Mouse (Mus musculus) layer of hippocampus, adult 18-20 months (tissue): ENCODE data around the gene Zbtb45. TPM values are rescaled to one million over a fixed set of nuclear protein-coding genes. Genes with fewer than 3 reads are reported as not detected.

Experiments used
- DNase-seq, 2 experiments: peaks; one replicate each; pipeline ENCODE4 v3.0.0; 2022; ENCODE audit warnings: low spot score in 2 of 2
- total RNA-seq, 2 experiments: library from RNA; stranded (reverse); gene quantifications; 2 replicates each; pipeline ENCODE4 v1.2.3; 2021

Gene Zbtb45
- total RNA-seq, 2 experiments from 2014 or later = 33.2 to 34.3 TPM

GRCm38 (mm10) chr7:13034148-13034977 lies 24.5 kb upstream of the Zbtb45 start, which contains the start of gene Chmp2a:
TSS of gene Chmp2a (minus strand) at chr7:13034807.
- peak; percentile 98 for DNase-seq

- no peak for DNase-seq
Observed at GRCm38 (mm10) chr7:13033451-13034147, 23.8 kb upstream of the Zbtb45 start.

GRCm38 (mm10) chr7:13032541-13032940 lies 22.7 kb upstream of the Zbtb45 start:
- no peak for DNase-seq

GRCm38 (mm10) chr7:13031983-13032382 lies 22.1 kb upstream of the Zbtb45 start:
- DNase-seq = no peak

- no peak for DNase-seq
Observed at GRCm38 (mm10) chr7:13031069-13031468, 21.2 kb upstream of the Zbtb45 start.

GRCm38 (mm10) chr7:13028986-13029385 lies 19.2 kb upstream of the Zbtb45 start:
- DNase-seq = no peak

DNA sequence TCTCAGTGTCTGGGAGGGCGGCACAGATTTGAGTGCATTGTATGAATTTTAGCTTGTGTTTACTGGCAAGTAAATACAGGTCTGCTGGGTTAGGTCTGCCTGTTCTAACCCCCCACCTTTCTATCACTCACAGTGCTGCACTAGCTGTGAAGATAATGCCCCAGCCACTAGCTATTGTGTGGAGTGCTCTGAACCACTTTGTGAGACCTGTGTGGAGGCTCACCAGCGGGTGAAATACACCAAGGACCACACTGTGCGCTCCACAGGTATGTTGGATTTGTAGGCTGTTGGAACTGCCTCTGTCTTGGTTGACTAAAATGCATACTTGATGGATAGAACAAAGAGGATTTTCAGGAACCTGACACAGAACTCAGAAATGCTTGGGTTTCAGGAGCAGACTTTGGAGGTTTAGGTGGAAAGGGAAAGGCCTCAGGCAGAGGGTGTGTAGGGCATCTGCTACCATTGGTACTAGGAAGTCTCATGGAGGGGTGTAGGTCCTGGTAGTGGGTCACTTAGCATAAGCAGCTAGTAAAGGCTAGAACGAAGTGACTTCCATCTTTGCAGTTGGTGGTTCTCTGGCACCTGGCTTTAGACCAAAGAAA lies 15.8 kb upstream of the Zbtb45 start:
- DNase-seq = no peak

DNA sequence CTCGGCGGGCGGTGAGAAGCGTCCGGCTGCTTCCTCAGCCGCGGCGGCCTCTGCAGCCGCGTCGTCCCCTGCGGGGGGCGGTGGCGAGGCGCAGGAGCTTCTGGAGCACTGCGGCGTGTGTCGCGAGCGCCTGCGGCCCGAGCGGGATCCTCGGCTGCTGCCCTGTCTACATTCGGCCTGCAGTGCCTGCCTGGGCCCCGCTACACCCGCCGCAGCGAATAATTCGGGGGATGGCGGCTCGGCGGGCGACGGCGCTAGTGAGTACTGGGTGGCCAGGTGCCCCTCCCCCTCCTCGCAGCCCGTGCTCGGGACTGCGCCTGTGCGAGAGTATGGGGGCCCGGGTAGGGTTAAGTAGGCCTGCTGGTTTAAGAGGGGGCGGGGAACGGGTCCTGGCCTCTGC lies 15.0 kb upstream of the Zbtb45 start:
- DNase-seq = peak; percentile 77 to 78

- peak; percentile 92 to 97 for DNase-seq
Observed at GRCm38 (mm10) chr7:13023928-13024731, 14.3 kb upstream of the Zbtb45 start.

DNA sequence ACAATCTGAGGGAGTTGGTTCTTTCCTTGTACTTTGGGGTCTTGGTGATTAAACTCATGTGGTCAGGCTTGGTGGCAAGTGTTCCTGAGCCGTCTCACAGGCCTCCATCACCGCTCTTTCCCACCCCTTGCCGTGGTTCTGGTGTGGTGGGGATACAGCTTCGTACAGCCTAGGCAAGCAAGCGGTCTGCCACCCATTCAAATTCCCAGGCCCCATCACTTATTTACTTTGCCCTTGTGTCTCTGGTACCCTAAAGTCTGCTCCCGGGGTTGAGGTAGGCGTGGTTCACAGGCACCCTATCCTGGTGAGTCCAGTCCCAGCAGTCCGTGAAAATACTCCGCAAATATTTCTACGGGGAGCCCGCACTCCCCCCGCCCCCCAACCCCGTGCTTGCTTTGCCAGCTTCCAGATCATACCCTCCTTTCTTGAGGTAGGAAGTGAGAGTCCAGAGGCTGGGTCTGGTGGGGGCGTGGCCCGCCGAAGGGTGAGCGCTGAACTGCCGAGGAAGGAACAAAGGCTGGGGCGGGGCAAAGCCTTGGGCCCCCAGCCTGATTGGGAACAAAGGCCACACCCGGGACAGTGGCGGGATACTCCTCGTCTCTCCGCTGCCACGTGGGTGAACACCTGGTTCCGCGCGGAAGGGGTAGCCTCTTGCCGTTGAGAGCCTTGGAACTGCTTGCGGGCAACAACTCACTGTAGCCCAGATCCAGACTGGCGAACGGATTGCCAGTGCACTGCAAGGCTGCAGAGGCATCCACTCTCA lies 13.1 kb upstream of the Zbtb45 start:
- DNase-seq = no peak

DNA sequence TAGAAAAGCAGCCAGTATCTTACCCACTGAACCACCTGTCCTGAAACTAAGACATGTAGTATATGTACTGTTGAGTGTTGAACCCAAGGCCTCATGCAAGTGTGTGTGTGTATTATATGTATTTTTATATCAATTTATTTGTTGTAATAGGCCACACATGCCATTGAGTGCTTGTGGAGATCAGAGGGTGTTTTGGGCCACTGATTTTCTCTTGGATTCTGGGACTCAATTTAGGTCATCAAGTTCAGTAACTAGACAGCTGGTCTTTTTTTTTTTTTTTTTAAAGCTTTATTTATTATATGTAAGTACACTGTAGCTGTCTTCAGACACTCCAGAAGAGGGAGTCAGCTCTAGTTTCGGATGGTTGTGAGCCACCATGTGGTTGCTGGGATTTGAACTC lies 5.4 kb upstream of the Zbtb45 start:
- DNase-seq = no peak

DNA sequence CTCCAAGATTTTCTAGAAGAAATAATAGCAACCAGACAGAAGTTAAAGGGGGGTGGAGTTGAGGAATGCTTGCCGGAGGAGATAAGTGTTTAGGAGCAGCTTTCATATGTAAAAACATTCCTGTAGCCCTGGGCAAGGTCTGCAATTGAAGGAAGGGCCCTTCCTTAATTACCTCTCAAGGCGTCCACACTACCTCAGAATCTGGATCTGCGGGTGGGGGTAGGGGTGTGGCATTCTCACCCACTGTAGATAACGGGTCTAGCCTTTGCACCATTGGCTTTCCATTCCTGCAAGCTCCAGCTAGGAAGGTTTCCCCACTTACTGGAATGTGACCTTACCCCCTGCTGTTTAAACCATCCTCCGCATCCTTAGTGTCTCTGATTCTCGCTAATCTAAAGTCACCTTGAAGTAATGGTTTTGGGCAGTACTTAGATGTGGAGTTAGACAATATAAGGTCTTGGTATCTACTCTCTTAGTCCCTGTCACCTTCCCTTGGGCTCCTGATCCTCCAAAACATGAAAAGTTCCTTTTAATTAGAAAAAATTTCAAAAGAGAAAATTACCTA lies 4.5 kb upstream of the Zbtb45 start:
- no peak for DNase-seq

GRCm38 (mm10) chr7:13013671-13014070 lies 3.8 kb upstream of the Zbtb45 start:
- no peak for DNase-seq

DNA sequence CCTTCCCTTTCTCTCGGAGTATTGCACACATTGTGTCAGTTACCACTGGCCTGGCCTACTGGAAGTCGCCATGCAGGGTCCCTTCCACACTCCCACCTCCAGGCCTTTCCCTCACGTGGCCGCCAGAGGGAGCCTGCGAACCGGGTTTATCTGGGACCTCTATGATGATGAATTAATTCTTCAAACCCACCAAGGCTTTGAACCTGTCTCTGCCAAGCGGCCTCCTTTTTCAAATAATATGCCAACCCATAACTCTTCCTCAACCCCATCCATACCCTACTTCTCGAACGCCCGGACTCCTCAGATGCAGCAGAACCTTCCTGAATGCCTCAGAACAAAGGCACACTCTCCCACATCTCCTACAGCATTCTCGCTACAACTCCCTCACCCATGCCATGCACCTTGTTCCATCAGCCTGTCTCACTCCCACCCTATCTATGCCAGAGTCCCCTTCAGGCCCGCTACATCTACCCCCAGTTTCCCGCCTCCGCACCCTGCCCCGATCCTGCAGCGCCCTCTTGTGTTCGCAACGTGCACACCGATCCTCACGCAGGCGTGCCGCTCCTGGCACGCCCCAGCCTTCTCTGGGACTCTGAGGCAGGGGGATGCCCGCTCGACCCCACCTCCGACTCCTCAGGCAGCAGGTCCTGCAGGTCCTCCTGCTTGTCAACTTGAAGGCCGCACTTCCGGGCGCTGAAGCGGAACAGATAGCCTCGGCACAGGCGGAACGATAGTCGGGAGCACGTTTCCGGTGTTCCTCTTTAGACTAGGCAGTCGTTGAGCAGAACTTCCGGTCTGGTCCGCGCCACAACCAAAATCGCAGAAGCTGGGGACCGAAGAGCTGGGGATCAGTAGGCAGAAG lies 460 bp downstream of the Zbtb45 start:
- DNase-seq = peak; percentile 89 to 95

DNA sequence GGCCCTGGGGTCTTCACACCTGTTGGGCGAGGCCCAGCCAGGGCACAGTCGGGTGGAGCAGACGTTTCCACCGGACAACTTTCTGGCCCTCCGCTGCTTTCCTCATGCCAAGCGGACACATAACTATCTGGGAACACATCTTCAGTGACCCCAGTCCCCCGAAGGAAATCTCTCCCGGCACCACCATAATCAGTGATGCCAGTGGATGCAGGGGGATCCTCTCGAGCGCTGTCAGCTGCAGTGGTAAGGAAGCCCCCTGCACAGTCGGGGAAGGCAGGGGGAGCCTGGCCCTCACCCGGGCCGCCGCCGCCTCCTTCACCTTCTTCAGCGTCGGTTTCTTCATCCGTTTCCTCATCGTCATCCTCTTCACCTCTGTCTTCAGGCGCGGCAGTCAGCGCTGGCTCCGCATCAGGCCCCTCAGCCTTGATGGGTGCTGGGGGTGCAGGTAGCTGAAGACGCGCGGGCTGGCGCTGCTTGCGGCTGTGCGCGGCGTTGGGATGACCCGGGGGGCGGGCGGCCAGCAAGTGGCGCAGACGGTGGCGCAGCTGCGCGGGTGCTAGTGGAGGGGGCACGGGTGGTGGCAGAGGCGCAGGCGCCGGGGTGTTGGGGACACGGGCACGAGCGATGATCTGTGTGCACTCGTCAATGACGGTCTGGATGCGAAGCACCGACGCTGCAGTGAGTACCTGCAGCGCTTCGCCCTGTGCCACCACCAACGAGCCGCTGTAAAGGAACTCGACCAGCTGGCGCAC lies 2.3 kb downstream of the Zbtb45 start:
- no peak for DNase-seq

DNA sequence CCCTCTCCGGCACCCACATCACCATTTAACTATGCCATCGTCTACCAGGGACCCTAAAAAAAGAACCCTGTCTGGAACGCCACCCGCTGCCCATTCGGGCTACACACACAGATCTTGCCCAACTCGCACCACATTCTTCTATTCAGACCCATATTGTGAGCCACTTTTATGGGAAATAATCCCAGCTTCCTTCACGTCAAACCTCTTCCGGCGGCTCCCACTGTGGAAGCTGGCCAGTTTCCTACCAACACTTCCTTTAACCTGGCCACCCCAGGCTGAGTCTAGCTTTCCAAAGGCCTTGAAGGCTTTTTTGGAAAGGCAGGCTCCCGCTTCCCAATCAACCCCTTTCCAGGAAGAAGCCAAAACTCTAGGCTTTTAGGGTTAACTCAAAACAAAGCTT lies 3.3 kb downstream of the Zbtb45 start:
- DNase-seq = no peak

- no peak for DNase-seq
Observed at GRCm38 (mm10) chr7:13006011-13006410, 3.8 kb downstream of the Zbtb45 start.

DNA sequence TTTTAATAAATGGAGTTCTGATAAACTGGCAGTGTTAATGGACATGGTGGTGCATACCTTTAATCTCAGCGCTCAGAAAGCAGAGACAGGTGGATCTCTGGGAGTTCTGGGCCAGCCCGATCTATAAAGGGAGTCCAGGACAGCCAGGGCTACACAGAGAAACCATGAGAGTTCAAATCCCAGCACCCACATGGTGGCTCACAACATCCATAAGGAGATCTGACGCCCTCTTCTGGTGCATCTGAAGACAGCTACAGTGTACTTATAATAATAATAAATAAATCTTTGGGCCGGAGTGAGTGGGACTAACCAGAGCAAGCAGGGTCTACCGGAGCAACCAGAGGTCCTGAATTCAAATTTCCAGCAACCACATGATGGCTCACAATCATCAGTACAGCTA lies 6.5 kb downstream of the Zbtb45 start:
- DNase-seq = no peak

GRCm38 (mm10) chr7:13001584-13001983 lies 8.2 kb downstream of the Zbtb45 start:
- DNase-seq = no peak
